Mouse (Mus musculus): ENCODE results near the gene Add2.

The Add2 gene

DNA sequence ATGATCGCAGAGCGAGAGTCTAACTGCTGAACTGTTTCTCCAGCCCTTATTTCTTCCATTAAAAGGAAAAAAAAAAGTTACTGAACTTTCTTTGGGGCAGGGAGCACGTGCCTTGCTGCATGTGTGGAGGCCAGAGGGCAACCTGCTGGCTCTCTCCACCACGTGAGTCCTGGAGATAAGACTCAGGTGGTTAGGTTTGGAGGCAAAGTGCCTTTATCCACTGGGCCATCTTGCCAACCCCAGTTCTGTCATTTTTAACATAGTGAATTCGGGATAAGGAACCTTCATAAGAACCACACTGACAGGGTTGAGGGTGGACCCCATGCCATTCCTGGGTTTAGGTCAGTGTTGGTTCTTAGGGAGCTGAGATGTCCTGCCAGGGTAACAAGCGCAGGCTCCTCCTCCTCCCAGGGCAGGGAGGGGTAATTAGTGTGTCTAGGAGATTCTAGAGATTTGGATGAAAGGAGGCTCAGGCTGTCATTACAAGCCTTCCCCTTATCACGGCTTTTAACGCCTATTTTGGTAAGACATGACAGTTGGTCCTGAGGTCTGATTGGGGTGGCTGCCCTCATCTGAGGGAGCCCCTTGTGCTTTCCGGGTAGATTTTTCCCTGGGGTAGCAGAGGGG, 101.5 kb downstream of the Add2 start:
- in situ Hi-C loops (cut with MboI; ENCODE audit: low sequenced_read_pairs) = loop anchor here (5.0 kb wide), 1 partner anchor 232 kb away; no protein-coding TSS in a partner anchor

- in situ Hi-C loops (cut with MboI; ENCODE audit: low sequenced_read_pairs) = no loop called here
Observed at GRCm38 (mm10) chr6:86133882-86134281, 105.4 kb downstream of the Add2 start.

DNA sequence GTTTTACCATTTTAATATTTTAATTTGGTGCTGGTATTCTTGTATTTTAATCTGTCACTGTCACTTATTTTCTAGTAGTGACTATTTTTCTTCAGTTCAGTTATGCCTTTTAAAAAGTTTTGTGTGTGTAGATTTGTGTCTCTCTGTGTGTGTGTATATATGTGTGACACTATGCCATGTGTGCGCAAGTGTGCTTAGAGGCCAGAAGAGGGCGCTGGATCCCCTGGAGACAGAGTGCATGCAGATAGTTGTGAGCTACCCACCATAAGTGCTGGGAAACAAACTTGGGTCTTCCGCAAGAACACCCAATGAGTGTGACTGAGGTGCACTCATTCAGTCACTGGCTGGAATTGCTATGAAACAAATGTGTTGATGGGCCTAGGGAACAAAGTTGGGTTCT, 107.7 kb downstream of the Add2 start:
- in situ Hi-C loops (cut with MboI; ENCODE audit: low sequenced_read_pairs) = no loop called here

GRCm38 (mm10) chr6:86141284-86141683, 112.8 kb downstream of the Add2 start:
- in situ Hi-C loops (cut with MboI; ENCODE audit: low sequenced_read_pairs) = no loop called here

- in situ Hi-C loops (cut with MboI; ENCODE audit: low sequenced_read_pairs) = no loop called here
Observed at GRCm38 (mm10) chr6:86141820-86142219, 113.3 kb downstream of the Add2 start.

DNA sequence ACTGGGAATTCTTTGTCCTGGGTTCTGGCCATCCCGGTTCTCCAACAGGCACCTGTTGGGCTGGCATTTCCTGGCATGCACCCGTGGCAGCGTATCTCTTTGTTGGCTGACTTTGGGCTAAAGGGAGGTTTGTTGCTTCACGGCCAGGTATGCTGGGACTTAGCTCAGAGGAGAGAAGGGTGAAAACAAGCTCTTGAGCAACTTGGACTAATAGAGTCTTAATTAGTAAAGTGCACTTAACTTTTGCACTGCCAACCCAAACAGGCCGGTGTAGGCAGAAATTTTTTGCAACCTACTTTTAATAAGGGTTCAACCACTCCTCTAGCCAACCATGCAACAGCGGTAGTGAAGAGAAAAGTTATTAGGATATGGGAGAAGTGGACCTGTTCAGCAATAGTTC, 116.5 kb downstream of the Add2 start:
- in situ Hi-C loops (cut with MboI; ENCODE audit: low sequenced_read_pairs) = no loop called here

GRCm38 (mm10) chr6:86148518-86148917, 120.0 kb downstream of the Add2 start:
- in situ Hi-C loops (cut with MboI; ENCODE audit: low sequenced_read_pairs) = no loop called here

DNA sequence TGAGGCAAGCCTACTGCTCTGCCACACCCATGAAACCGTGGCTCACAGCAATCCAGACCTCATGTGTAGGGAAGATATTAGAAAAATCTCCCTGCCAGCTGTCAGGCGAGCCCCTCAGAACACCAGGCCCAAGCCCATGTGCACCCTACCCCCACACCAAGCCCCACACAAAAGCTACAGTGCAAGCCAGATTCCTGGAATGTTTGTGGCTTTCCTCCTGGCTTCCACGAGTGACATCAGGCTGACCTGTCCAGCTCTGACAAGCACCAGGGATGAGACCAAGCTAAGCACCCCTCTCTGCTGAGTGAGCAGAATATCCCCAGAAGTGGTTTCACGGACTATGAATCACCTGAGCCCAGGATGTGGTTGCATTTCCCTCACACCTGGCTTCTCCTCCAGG, 120.5 kb downstream of the Add2 start:
- in situ Hi-C loops (cut with MboI; ENCODE audit: low sequenced_read_pairs) = no loop called here

- in situ Hi-C loops (cut with MboI; ENCODE audit: low sequenced_read_pairs) = no loop called here
Observed at GRCm38 (mm10) chr6:86152676-86153075, 124.2 kb downstream of the Add2 start.

GRCm38 (mm10) chr6:86153436-86153990, 125.0 kb downstream of the Add2 start:
- in situ Hi-C loops (cut with MboI; ENCODE audit: low sequenced_read_pairs) = no loop called here

- in situ Hi-C loops (cut with MboI; ENCODE audit: low sequenced_read_pairs) = no loop called here
Observed at GRCm38 (mm10) chr6:86154006-86154405, 125.5 kb downstream of the Add2 start.

GRCm38 (mm10) chr6:86154481-86154880, 126.0 kb downstream of the Add2 start:
- in situ Hi-C loops (cut with MboI; ENCODE audit: low sequenced_read_pairs) = no loop called here

GRCm38 (mm10) chr6:86157253-86158234, 129.1 kb downstream of the Add2 start:
- in situ Hi-C loops (cut with MboI; ENCODE audit: low sequenced_read_pairs) = no loop called here

- in situ Hi-C loops (cut with MboI; ENCODE audit: low sequenced_read_pairs) = no loop called here
Observed at GRCm38 (mm10) chr6:86160878-86161277, 132.4 kb downstream of the Add2 start.

DNA sequence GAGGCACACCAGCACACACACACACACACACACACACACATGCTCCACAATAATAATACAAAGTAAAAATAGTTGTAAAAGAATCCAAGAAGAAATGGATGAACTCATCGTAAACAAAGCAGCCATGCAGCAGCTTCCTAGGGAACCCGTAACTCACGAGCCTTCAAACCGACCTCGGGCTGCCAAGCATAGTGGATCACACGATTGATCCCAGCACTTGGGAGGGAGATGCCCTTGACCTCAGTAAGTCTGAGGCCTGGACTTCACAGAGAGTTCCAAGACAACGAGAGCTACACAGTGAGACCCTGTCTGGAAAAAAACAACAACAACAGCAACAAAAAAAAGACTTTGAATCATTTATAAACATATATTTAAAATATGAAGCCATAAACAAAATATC, 133.1 kb downstream of the Add2 start:
- in situ Hi-C loops (cut with MboI; ENCODE audit: low sequenced_read_pairs) = no loop called here

DNA sequence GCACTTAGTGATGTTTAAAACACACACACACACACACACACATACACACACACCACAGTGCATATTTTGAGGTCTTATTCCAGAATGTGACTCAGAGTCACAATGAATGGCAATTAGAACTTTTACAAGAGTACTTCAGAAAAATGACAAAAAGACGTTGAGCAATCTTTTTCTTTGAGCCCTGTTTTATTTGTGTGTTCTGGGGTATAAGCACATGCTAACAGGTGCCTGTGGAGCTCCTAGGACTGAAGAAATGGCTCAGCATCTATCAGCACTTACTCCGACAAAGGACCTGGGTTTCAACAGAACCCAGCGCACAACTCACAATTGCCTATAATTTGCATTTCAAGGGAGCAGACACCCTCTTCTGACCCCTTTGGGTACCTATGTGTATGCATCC, 135.5 kb downstream of the Add2 start:
- in situ Hi-C loops (cut with MboI; ENCODE audit: low sequenced_read_pairs) = no loop called here

DNA sequence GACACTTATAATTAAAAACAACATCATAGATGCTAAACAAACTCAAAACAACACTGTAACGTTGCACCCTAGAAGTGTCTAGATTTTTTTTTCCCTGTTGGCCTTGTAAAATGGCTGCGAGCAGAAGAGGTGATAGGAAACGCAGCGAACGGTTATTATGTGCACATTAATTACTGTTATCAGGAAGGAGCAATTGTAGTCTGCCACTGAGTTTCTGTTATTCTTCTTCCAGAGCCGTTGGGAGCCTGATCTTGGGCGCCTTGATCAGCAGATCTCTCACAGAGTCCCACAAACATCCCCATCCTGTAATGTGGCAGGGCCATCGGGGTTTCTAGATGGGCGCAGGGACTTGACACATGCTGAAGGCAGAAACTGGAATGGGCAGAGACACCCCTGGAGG, 137.9 kb downstream of the Add2 start:
- in situ Hi-C loops (cut with MboI; ENCODE audit: low sequenced_read_pairs) = no loop called here

- in situ Hi-C loops (cut with MboI; ENCODE audit: low sequenced_read_pairs) = no loop called here
Observed at GRCm38 (mm10) chr6:86167851-86168250, 139.4 kb downstream of the Add2 start.

DNA sequence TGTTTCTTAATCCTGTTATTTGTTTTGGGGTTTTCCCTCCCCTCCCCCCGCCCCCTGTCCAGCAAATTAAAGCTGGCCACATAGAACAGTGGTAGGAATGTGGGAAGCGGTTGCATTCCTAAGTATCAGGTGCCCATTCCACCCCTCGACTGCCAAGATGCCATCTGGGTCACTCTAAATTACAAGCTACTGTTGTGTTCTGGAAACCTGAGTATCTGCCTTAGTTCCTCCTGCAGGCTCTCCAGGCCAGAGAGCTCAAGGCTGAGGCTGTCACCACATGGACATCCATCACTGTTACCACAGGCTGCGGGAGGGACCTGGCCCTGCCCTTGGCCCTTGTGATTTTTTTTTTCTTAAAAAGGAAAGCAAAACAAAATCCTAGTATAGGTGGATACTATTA, 140.7 kb downstream of the Add2 start:
- in situ Hi-C loops (cut with MboI; ENCODE audit: low sequenced_read_pairs) = no loop called here

Data from CH12F3 (cell line).